13 mouse cellular contexts compared by ENCODE assay signal in the genomic region with DNA sequence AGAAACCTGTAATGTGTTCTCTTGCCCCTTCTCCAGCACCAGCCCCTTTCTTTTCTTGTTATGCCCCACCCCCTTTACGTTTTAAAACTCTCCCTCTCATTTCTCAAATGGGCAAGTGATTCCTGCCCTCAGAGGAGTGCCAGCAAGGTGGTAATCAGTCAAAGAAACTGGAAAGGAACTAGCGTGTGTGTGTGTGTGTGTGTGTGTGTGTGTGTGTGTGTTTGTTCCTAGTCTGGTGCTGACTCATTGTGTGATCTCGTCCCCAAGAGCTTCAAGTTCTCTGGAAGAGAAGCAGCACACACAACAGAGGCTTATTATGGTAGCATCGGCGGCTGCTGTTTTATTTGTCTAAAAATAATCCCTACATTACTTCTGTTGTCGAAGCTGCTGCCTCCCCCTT.
A peak's percentile ranks its signal among the peaks of the same experiment; 100 is the strongest.
DNase-seq lines count a peak whose midpoint lies in the region; ATAC-seq lines count a peak whose summit lies in the region.
"Had no signal": no experiment of that assay in that cellular context is flagged by ENCODE, and none has a peak within 500 bp of the region (broad histone marks: within the 10 kb centered on the region; RNA-seq: fewer than 3 reads in every experiment).

No protein-coding gene starts in this region.

- no peaks in the 10 kb centered on the region for H3K27me3 ChIP-seq in kidney, embryonic 16.5 days (ENCODE audit: insufficient read depth, low read length)
- H3K27me3 ChIP-seq in heart, embryonic 10.5 days (ENCODE audit: insufficient read depth, poor library complexity, severe bottlenecking), result no peaks in the 10 kb centered on the region
- H3K27me3 ChIP-seq in liver, embryonic 15.5 days, result no peaks in the 10 kb centered on the region
- no peaks in the 10 kb centered on the region for H3K27me3 ChIP-seq in midbrain, embryonic 16.5 days (ENCODE audit: control insufficient read depth, insufficient read depth, low read depth, low read length)
- no peaks in the 10 kb centered on the region for H3K27me3 ChIP-seq in hindbrain, embryonic 14.5 days (ENCODE audit: control insufficient read depth, insufficient read depth, low read length)
- no peaks in the 10 kb centered on the region for H3K27me3 ChIP-seq in hindbrain, embryonic 11.5 days (ENCODE audit: control insufficient read depth, insufficient read depth, low read length)

- no peak overlapping the region for H3K4me2 ChIP-seq in kidney, embryonic 16.5 days (replicated peaks; ENCODE audit: low read depth, low read length)
- no peak overlapping the region; the same call in 1 of the 2 replicates for H3K4me2 ChIP-seq in liver, embryonic 15.5 days
- H3K4me2 ChIP-seq in midbrain, embryonic 16.5 days (ENCODE audit: low read length), result no peak overlapping the region
- no peak overlapping the region for H3K4me2 ChIP-seq in hindbrain, embryonic 14.5 days (replicated peaks)
- H3K4me2 ChIP-seq in hindbrain, embryonic 11.5 days (replicated peaks; ENCODE audit: low read depth, low read length), result no peak overlapping the region

- no peak overlapping the region for H3K9ac ChIP-seq in kidney, embryonic 16.5 days (replicated peaks; ENCODE audit: low read length)
- H3K9ac ChIP-seq in liver, embryonic 15.5 days, result no peak overlapping the region
- H3K9ac ChIP-seq in midbrain, embryonic 16.5 days (ENCODE audit: low read depth, low read length), result no peak overlapping the region
- no peak overlapping the region for H3K9ac ChIP-seq in hindbrain, embryonic 14.5 days
- H3K9ac ChIP-seq in hindbrain, embryonic 11.5 days (ENCODE audit: low read depth, low read length), result no peak overlapping the region

- no peak for ATAC-seq in kidney, embryonic 16.5 days (ENCODE audit: low FRiP score, low TSS enrichment)
- ATAC-seq in liver, embryonic 15.5 days (ENCODE audit: insufficient read depth), result peak; percentile 40; the same call in 1 of the 2 replicates
- no peak for ATAC-seq in midbrain, embryonic 16.5 days
- no peak for ATAC-seq in hindbrain, embryonic 14.5 days (ENCODE audit: low FRiP score)
- no peak for ATAC-seq in hindbrain, embryonic 11.5 days (ENCODE audit: low FRiP score)
- ATAC-seq: activated CD4-positive, CD25-positive, alpha-beta regulatory T cell, adult 4 months had no signal

- peaks cover 5% of the 10 kb centered on the region; the same call in 1 of the 2 replicates for H3K9me3 ChIP-seq in kidney, embryonic 16.5 days (ENCODE audit: low read length)
- no peaks in the 10 kb centered on the region for H3K9me3 ChIP-seq in heart, embryonic 10.5 days
- H3K9me3 ChIP-seq in liver, embryonic 15.5 days (replicated peaks), result no peaks in the 10 kb centered on the region
- H3K9me3 ChIP-seq in midbrain, embryonic 16.5 days (replicated peaks; ENCODE audit: control insufficient read depth, low read length, poor library complexity, severe bottlenecking), result no peaks in the 10 kb centered on the region
- no peaks in the 10 kb centered on the region for H3K9me3 ChIP-seq in hindbrain, embryonic 14.5 days (ENCODE audit: control insufficient read depth, low read length)
- no peaks in the 10 kb centered on the region for H3K9me3 ChIP-seq in hindbrain, embryonic 11.5 days (ENCODE audit: control insufficient read depth, low read length)

- H3K4me3 ChIP-seq in kidney, embryonic 16.5 days (ENCODE audit: low read length), result no peak overlapping the region
- H3K4me3 ChIP-seq in heart, embryonic 10.5 days, result no peak overlapping the region
- no peak overlapping the region for H3K4me3 ChIP-seq in liver, embryonic 15.5 days (replicated peaks)
- no peak overlapping the region for H3K4me3 ChIP-seq in midbrain, embryonic 16.5 days (ENCODE audit: low read depth, low read length)
- H3K4me3 ChIP-seq in hindbrain, embryonic 14.5 days (replicated peaks; ENCODE audit: low read length), result no peak overlapping the region
- no peak overlapping the region for H3K4me3 ChIP-seq in hindbrain, embryonic 11.5 days (ENCODE audit: low read depth, low read length)
- H3K4me3 ChIP-seq: heart, adult 2 months had no signal

- no peak overlapping the region for H3K27ac ChIP-seq in kidney, embryonic 16.5 days (ENCODE audit: low read length)
- no peak overlapping the region for H3K27ac ChIP-seq in heart, embryonic 10.5 days
- H3K27ac ChIP-seq in liver, embryonic 15.5 days (replicated peaks), result no peak overlapping the region
- H3K27ac ChIP-seq in midbrain, embryonic 16.5 days (ENCODE audit: low read length), result no peak overlapping the region
- H3K27ac ChIP-seq in hindbrain, embryonic 14.5 days, result no peak overlapping the region
- H3K27ac ChIP-seq in hindbrain, embryonic 11.5 days (ENCODE audit: low read depth, low read length), result no peak overlapping the region
- H3K27ac ChIP-seq: heart, adult 2 months had no signal

- DNase-seq in kidney, postnatal 10 days, result peak; percentile 12
- DNase-seq in A20 (ENCODE audit: low read depth, low spot score), result peak; percentile 33
- DNase-seq in heart, embryonic 10.5 days (ENCODE audit: low spot score), result peak; percentile 47
- DNase-seq in hindbrain, embryonic 14.5 days (ENCODE audit: low spot score), result no peak
- DNase-seq in hindbrain, embryonic 11.5 days (ENCODE audit: low spot score), result no peak
- DNase-seq: cerebellum, adult 8-10 months; lung, adult 2 months; spleen, adult 18-20 months had no signal

- WGBS in kidney, embryonic 16.5 days, result 21% methylated on average over 6 of the region's 6 CpGs
- 32% methylated on average over 6 of the region's 6 CpGs for WGBS in heart, embryonic 10.5 days
- 10% methylated on average over 6 of the region's 6 CpGs for WGBS in liver, embryonic 15.5 days (ENCODE audit: insufficient replicate concordance)
- 42% methylated on average over 6 of the region's 6 CpGs for WGBS in midbrain, embryonic 16.5 days
- whole genome bisulfite sequencing in hindbrain, embryonic 14.5 days, result 50% methylated on average over 6 of the region's 6 CpGs
- WGBS in hindbrain, embryonic 11.5 days, result 60% methylated on average over 6 of the region's 6 CpGs

- H3K4me1 ChIP-seq in kidney, embryonic 16.5 days (ENCODE audit: insufficient read depth, low read length), result 0 out of 2 replicates have a peak, but pooled peaks cover 3% of the 10 kb centered on the region
- no peaks in the 10 kb centered on the region for H3K4me1 ChIP-seq in heart, embryonic 10.5 days
- no peaks in the 10 kb centered on the region for H3K4me1 ChIP-seq in liver, embryonic 15.5 days (replicated peaks)
- H3K4me1 ChIP-seq in midbrain, embryonic 16.5 days (ENCODE audit: control insufficient read depth, insufficient read depth, low read length), result no peaks in the 10 kb centered on the region
- H3K4me1 ChIP-seq in hindbrain, embryonic 14.5 days (replicated peaks; ENCODE audit: control insufficient read depth, insufficient read depth, low read length), result no peaks in the 10 kb centered on the region
- no peaks in the 10 kb centered on the region for H3K4me1 ChIP-seq in hindbrain, embryonic 11.5 days (replicated peaks; ENCODE audit: control insufficient read depth, insufficient read depth, low read length)

- no peaks in the 10 kb centered on the region for H3K36me3 ChIP-seq in kidney, embryonic 16.5 days (ENCODE audit: insufficient read depth, low read length)
- no peaks in the 10 kb centered on the region for H3K36me3 ChIP-seq in heart, embryonic 10.5 days
- H3K36me3 ChIP-seq in liver, embryonic 15.5 days (replicated peaks), result no peaks in the 10 kb centered on the region
- H3K36me3 ChIP-seq in midbrain, embryonic 16.5 days (ENCODE audit: control insufficient read depth, insufficient read depth, low read length), result no peaks in the 10 kb centered on the region
- no peaks in the 10 kb centered on the region for H3K36me3 ChIP-seq in hindbrain, embryonic 14.5 days (replicated peaks; ENCODE audit: control insufficient read depth, insufficient read depth)
- H3K36me3 ChIP-seq in hindbrain, embryonic 11.5 days (ENCODE audit: control insufficient read depth, insufficient read depth, low read length), result no peaks in the 10 kb centered on the region

Comparison
In these comparisons a context has a peak if more than half of its experiments do, and no peak if none do; other contexts are left out.
1. DNase-seq: peak in kidney, postnatal 10 days (single experiment), A20 (single experiment) and heart, embryonic 10.5 days (single experiment); none in hindbrain, embryonic 14.5 days (single experiment) and hindbrain, embryonic 11.5 days (single experiment).